16 mouse cellular contexts compared by ENCODE assay signal in genomic region chr7:30454259-30454658, GRCm38 (mm10). TPM values are rescaled to one million over a fixed set of nuclear protein-coding genes. Genes with fewer than 3 reads are reported as not detected.
A peak's percentile ranks its signal among the peaks of the same experiment; 100 is the strongest.
DNase-seq lines count a peak whose midpoint lies in the region; ATAC-seq and TF ChIP-seq lines count a peak whose summit lies in the region.
"Had no signal": no experiment of that assay in that cellular context is flagged by ENCODE, and none has a peak within 500 bp of the region (broad histone marks: within the 10 kb centered on the region; RNA-seq: fewer than 3 reads in every experiment).

No protein-coding gene starts in this region.

- TF ChIP-seq POLR2A in kidney, adult 2 months (IDR thresholded peaks at IDR 0.05; ENCODE audit: low read depth, low read length) = no peak
- TF ChIP-seq POLR2A in small intestine, adult 2 months (IDR thresholded peaks at IDR 0.05; ENCODE audit: low read depth, low read length) = no peak

- peaks cover 50% of the 10 kb centered on the region for H3K27me3 ChIP-seq in kidney, postnatal 0 days (ENCODE audit: insufficient read depth, low read length)
- H3K27me3 ChIP-seq in kidney, adult 2 months (replicated peaks; ENCODE audit: control insufficient read depth, insufficient read depth, low read length) = peaks cover 2% of the 10 kb centered on the region; the same call in 1 of the 2 replicates
- H3K27me3 ChIP-seq in intestine, embryonic 16.5 days (replicated peaks; ENCODE audit: control insufficient read depth, insufficient read depth, low read length) = peaks cover 67% of the 10 kb centered on the region
- H3K27me3 ChIP-seq in small intestine, adult 2 months (ENCODE audit: control insufficient read depth, insufficient read depth, low read length) = peaks cover 38% of the 10 kb centered on the region

- no peak overlapping the region for H3K4me3 ChIP-seq in kidney, postnatal 0 days (replicated peaks; ENCODE audit: low read depth, low read length)
- no peak overlapping the region for H3K4me3 ChIP-seq in kidney, adult 2 months (ENCODE audit: insufficient read depth, low read depth, low read length)
- peak overlapping the region; percentile 17 for H3K4me3 ChIP-seq in intestine, embryonic 16.5 days (ENCODE audit: low read length)
- peak overlapping the region; percentile 48 for H3K4me3 ChIP-seq in small intestine, adult 2 months (ENCODE audit: low read depth, low read length)
- H3K4me3 ChIP-seq: erythroblast, embryonic 14.5 days had no signal

- no peak for DNase-seq in kidney, postnatal 0 days (ENCODE audit: low spot score)
- DNase-seq in kidney, adult 2 months = no peak
- DNase-seq in ZHBTc4 (ENCODE audit: low read depth, low spot score) = peak; percentile 35
- DNase-seq in cerebellum, adult 11-12 months = no peak
- no peak for DNase-seq in gastrocnemius, postnatal 36 days
- no peak for DNase-seq in layer of hippocampus, adult 9-10 months (ENCODE audit: low spot score)
- DNase-seq: cerebellum, adult 2 months; gastrocnemius, postnatal 10 days; right cerebral cortex, postnatal 14 days had no signal

- H3K27ac ChIP-seq in kidney, postnatal 0 days = no peak overlapping the region
- H3K27ac ChIP-seq in kidney, adult 2 months (ENCODE audit: insufficient read depth, low read depth, low read length) = no peak overlapping the region
- H3K27ac ChIP-seq in intestine, embryonic 16.5 days (ENCODE audit: low read length) = no peak overlapping the region
- H3K27ac ChIP-seq in small intestine, adult 2 months (ENCODE audit: insufficient read depth, low read depth, low read length) = no peak overlapping the region

- WGBS in kidney, postnatal 0 days = 9% methylated on average over 6 of the region's 6 CpGs
- 7% methylated on average over 6 of the region's 6 CpGs for WGBS in kidney, adult 2 months
- WGBS in intestine, embryonic 16.5 days = 12% methylated on average over 6 of the region's 6 CpGs
- WGBS in small intestine, adult 2 months = 11% methylated on average over 6 of the region's 6 CpGs

- no peak overlapping the region for H3K9ac ChIP-seq in kidney, postnatal 0 days (ENCODE audit: low read depth, low read length)
- no peak overlapping the region for H3K9ac ChIP-seq in intestine, embryonic 16.5 days (ENCODE audit: low read depth, low read length)

- intact Hi-C loops in gastrocnemius, postnatal 36 days (cut with DNase I) = no loop called here

- 0 out of 2 replicates have a peak, but pooled peaks have one; percentile 18 for ATAC-seq in kidney, postnatal 0 days (replicated peaks; ENCODE audit: low FRiP score, low read depth)
- peak; percentile 36 for ATAC-seq in intestine, embryonic 16.5 days

- H3K36me3 ChIP-seq in kidney, postnatal 0 days (ENCODE audit: insufficient read depth, low read length) = no peaks in the 10 kb centered on the region
- no peaks in the 10 kb centered on the region for H3K36me3 ChIP-seq in kidney, adult 2 months (ENCODE audit: control insufficient read depth, insufficient read depth, low read length)
- no peaks in the 10 kb centered on the region for H3K36me3 ChIP-seq in intestine, embryonic 16.5 days (ENCODE audit: control insufficient read depth, insufficient read depth, low read length)
- no peaks in the 10 kb centered on the region for H3K36me3 ChIP-seq in small intestine, adult 2 months (ENCODE audit: control insufficient read depth, insufficient read depth, low read length)

- TF ChIP-seq CTCF in kidney, postnatal 0 days (IDR thresholded peaks at IDR 0.05; ENCODE audit: low read depth) = no peak
- TF ChIP-seq CTCF in kidney, adult 2 months (conservative IDR thresholded peaks at IDR 0.05; ENCODE audit: insufficient read depth, insufficient read length, low read depth, low read length) = no peak
- no peak for TF ChIP-seq CTCF in small intestine, adult 2 months (IDR thresholded peaks at IDR 0.05; ENCODE audit: extremely low read depth, insufficient read length, insufficient replicate concordance, low read depth, low read length)

- H3K9me3 ChIP-seq in kidney, postnatal 0 days (replicated peaks; ENCODE audit: low read length) = no peaks in the 10 kb centered on the region
- no peaks in the 10 kb centered on the region for H3K9me3 ChIP-seq in intestine, embryonic 16.5 days (ENCODE audit: control insufficient read depth, low read length)

- peak overlapping the region; percentile 40; the same call in 1 of the 2 replicates for H3K4me2 ChIP-seq in kidney, postnatal 0 days (ENCODE audit: low read length)
- peak overlapping the region; percentile 44 for H3K4me2 ChIP-seq in intestine, embryonic 16.5 days (ENCODE audit: low read depth, low read length)

- peaks cover 8% of the 10 kb centered on the region for H3K4me1 ChIP-seq in kidney, postnatal 0 days (replicated peaks; ENCODE audit: insufficient read depth, low read length)
- no peaks in the 10 kb centered on the region for H3K4me1 ChIP-seq in kidney, adult 2 months (ENCODE audit: control insufficient read depth, insufficient read depth, low read length)
- peaks cover 6% of the 10 kb centered on the region; the same call in 1 of the 2 replicates for H3K4me1 ChIP-seq in intestine, embryonic 16.5 days (ENCODE audit: control insufficient read depth, insufficient read depth, low read length)
- H3K4me1 ChIP-seq in small intestine, adult 2 months (ENCODE audit: control insufficient read depth, insufficient read depth, insufficient read length, low read length) = peaks cover 13% of the 10 kb centered on the region

RNA-seq across cellular contexts. Expression of gene Kirrel2, which starts 3.2 kb away (rescaled TPM):
- polyA plus RNA-seq in kidney, postnatal 0 days (2015; fragmentation: Nextera tagmentation; extraction: Ambion mirVana) = 0.65 and 1.5 TPM in 2 replicates
- polyA plus RNA-seq in kidney, adult 2 months (2012; rRNA removed) = 0.30 and 0.33 TPM in 2 replicates
- 1.0 and 1.1 TPM in 2 replicates for polyA plus RNA-seq in intestine, embryonic 16.5 days (2015; fragmentation: Nextera tagmentation; extraction: Ambion mirVana)
- polyA plus RNA-seq in small intestine, adult 2 months (2012; rRNA removed) = 0.18 and 0.27 TPM in 2 replicates
- not detected for total RNA-seq in gastrocnemius, postnatal 36 days (2021)
- total RNA-seq: adrenal gland, postnatal 14 days; gastrocnemius, postnatal 10 days; hematopoietic stem cell, adult 5-6 weeks; MEL had no signal
- polyA plus RNA-seq: lung, embryonic 16.5 days had no signal

RNA-seq across cellular contexts. Expression of gene Nphs1, which starts 3.9 kb away (rescaled TPM):
- polyA plus RNA-seq in kidney, postnatal 0 days (2015; fragmentation: Nextera tagmentation; extraction: Ambion mirVana) = 3.8 and 4.3 TPM in 2 replicates
- 39.9 and 41.1 TPM in 2 replicates for polyA plus RNA-seq in kidney, adult 2 months (2012; rRNA removed)
- polyA plus RNA-seq in intestine, embryonic 16.5 days (2015; fragmentation: Nextera tagmentation; extraction: Ambion mirVana) = 0.94 and 1.8 TPM in 2 replicates
- 0.14 and 7.6 TPM in 2 replicates for polyA plus RNA-seq in small intestine, adult 2 months (2012; rRNA removed)
- not detected for total RNA-seq in gastrocnemius, postnatal 36 days (2021)
- total RNA-seq: adrenal gland, postnatal 14 days; gastrocnemius, postnatal 10 days had no signal
- polyA plus RNA-seq: erythroblast, embryonic 14.5 days; lung, embryonic 16.5 days had no signal

RNA-seq across cellular contexts. Expression of gene Aplp1, which starts 8.9 kb away (rescaled TPM):
- polyA plus RNA-seq in kidney, postnatal 0 days (2015; fragmentation: Nextera tagmentation; extraction: Ambion mirVana) = 24.1 and 25.4 TPM in 2 replicates
- 13.0 and 14.2 TPM in 2 replicates for polyA plus RNA-seq in kidney, adult 2 months (2012; rRNA removed)
- 32.4 and 33.3 TPM in 2 replicates for polyA plus RNA-seq in intestine, embryonic 16.5 days (2015; fragmentation: Nextera tagmentation; extraction: Ambion mirVana)
- polyA plus RNA-seq in small intestine, adult 2 months (2012; rRNA removed) = 32.1 and 193 TPM in 2 replicates
- 1 to 10 TPM in 1 of 2 experiments, under 1 TPM in 1; 0.62 to 1.0 TPM for total RNA-seq in gastrocnemius, postnatal 36 days (2021)
- total RNA-seq: hematopoietic stem cell, adult 5-6 weeks had no signal

RNA-seq across cellular contexts. Expression of gene Nfkbid, which starts 32.7 kb away (rescaled TPM):
- 1.1 and 1.2 TPM in 2 replicates for polyA plus RNA-seq in kidney, postnatal 0 days (2015; fragmentation: Nextera tagmentation; extraction: Ambion mirVana)
- 1.8 and 3.1 TPM in 2 replicates for polyA plus RNA-seq in kidney, adult 2 months (2012; rRNA removed)
- 2.6 TPM in 2 replicates for polyA plus RNA-seq in intestine, embryonic 16.5 days (2015; fragmentation: Nextera tagmentation; extraction: Ambion mirVana)
- 5.0 and 9.2 TPM in 2 replicates for polyA plus RNA-seq in small intestine, adult 2 months (2012; rRNA removed)
- under 1 TPM; 0.12 to 0.20 TPM for total RNA-seq in gastrocnemius, postnatal 36 days (2021)

RNA-seq across cellular contexts. Expression of gene Hcst, which starts 34.6 kb away (rescaled TPM):
- 2.1 and 3.4 TPM in 2 replicates for polyA plus RNA-seq in kidney, postnatal 0 days (2015; fragmentation: Nextera tagmentation; extraction: Ambion mirVana)
- polyA plus RNA-seq in kidney, adult 2 months (2012; rRNA removed) = 3.7 and 12.0 TPM in 2 replicates
- 2.4 and 3.1 TPM in 2 replicates for polyA plus RNA-seq in intestine, embryonic 16.5 days (2015; fragmentation: Nextera tagmentation; extraction: Ambion mirVana)
- 33.7 and 56.1 TPM in 2 replicates for polyA plus RNA-seq in small intestine, adult 2 months (2012; rRNA removed)
- under 1 TPM in 1 of 2 experiments, not detected in 1; 0.86 TPM for total RNA-seq in gastrocnemius, postnatal 36 days (2021)
- total RNA-seq: adrenal gland, postnatal 14 days had no signal
- polyA plus RNA-seq: erythroblast, embryonic 14.5 days had no signal

Comparison
In these comparisons a context has a peak if more than half of its experiments do, and no peak if none do; other contexts are left out.
1. H3K4me3 ChIP-seq: peak in intestine, embryonic 16.5 days (single experiment) and small intestine, adult 2 months (single experiment); none in kidney, postnatal 0 days (single experiment) and kidney, adult 2 months (single experiment).